Mouse (Mus musculus) stomach, embryonic 16.5 days (tissue): ENCODE measurements at regions not wholly inside any gene's neighbourhood (a gene's known extent, or its start where the extent isn't known, plus 50 kb on each side); places are given as distances from the start of the nearest gene placed in this dataset.

Source experiments
- ATAC-seq: fragments of 200-750 bp; cut with Nextera tagmentation; 2 replicates; pipeline ENCODE4 v1.8.0; 2017; ENCODE audit warnings: moderate number of reproducible peaks, moderate TSS enrichment; ENCODE audit not compliant: insufficient read depth, low FRiP score
- H3K27ac ChIP-seq: fragments of 300-500 bp; sonication (generic); 2 replicates; pipeline ENCODE4 v1.5.1; 2014; ENCODE audit warnings: low read length
- H3K27me3 ChIP-seq: fragments of 300-500 bp; sonication (generic); 2 replicates; pipeline ENCODE4 v1.6.1; 2014; ENCODE audit warnings: low read length, control low read depth, mixed read lengths; ENCODE audit not compliant: control insufficient read depth, insufficient read depth
- H3K36me3 ChIP-seq: fragments of 300-500 bp; sonication (generic); 2 replicates; pipeline ENCODE4 v1.6.1; 2014; ENCODE audit warnings: low read length; ENCODE audit not compliant: control insufficient read depth, insufficient read depth
- H3K4me1 ChIP-seq: fragments of 300-500 bp; sonication (generic); 2 replicates; pipeline ENCODE4 v1.6.1; 2014; ENCODE audit warnings: low read length, control low read depth, mixed read lengths; ENCODE audit not compliant: control insufficient read depth, insufficient read depth
- H3K4me2 ChIP-seq: fragments of 300-500 bp; sonication (generic); 2 replicates; pipeline ENCODE4 v1.6.1; 2014; ENCODE audit warnings: low read depth, low read length, mixed read lengths
- H3K4me3 ChIP-seq: fragments of 300-500 bp; sonication (generic); replicated peaks from 2 replicates; pipeline ENCODE4 v1.5.1; 2014; ENCODE audit warnings: mild to moderate bottlenecking, low read length
- H3K9ac ChIP-seq: fragments of 300-500 bp; sonication (generic); 2 replicates; pipeline ENCODE4 v1.6.1; 2014; ENCODE audit warnings: low read length
- H3K9me3 ChIP-seq: fragments of 300-500 bp; sonication (generic); replicated peaks from 2 replicates; pipeline ENCODE4 v1.6.1; 2016; ENCODE audit warnings: low read length, control low read depth; ENCODE audit not compliant: control insufficient read depth
- WGBS: fragments of 180-500 bp; shearing (Covaris S2); extraction: QIAGEN DNeasy Blood & Tissue Kit; methylation state at CpG from one replicate; pipeline ENCODE4 v1.1.7; 2014; 5-methylcytosine and 5-hydroxymethylcytosine counted together

- Histone ChIP-seq H3K4me3 (no peak overlapping the region), H3K27me3 (no peaks in the 10 kb centered on the region), H3K27ac (no peak overlapping the region), H3K4me1 (no peaks in the 10 kb centered on the region), H3K4me2 (no peak overlapping the region), H3K36me3 (no peaks in the 10 kb centered on the region), H3K9ac (no peak overlapping the region), H3K9me3 (no peaks in the 10 kb centered on the region)
- no peak for ATAC-seq
- WGBS: 83% methylated on average over 6 of the region's 6 CpGs
Observed at GRCm38 (mm10) chr3:143512517-143513249, 630.9 kb upstream of the Pkn2 start.

- Histone ChIP-seq H3K9ac (no peak overlapping the region), H3K27ac (no peak overlapping the region), H3K36me3 (no peaks in the 10 kb centered on the region), H3K9me3 (no peaks in the 10 kb centered on the region), H3K27me3 (no peaks in the 10 kb centered on the region), H3K4me2 (no peak overlapping the region), H3K4me1 (no peaks in the 10 kb centered on the region), H3K4me3 (no peak overlapping the region)
- 58% methylated on average over 5 of the region's 5 CpGs for WGBS
- ATAC-seq: no peak
Observed at GRCm38 (mm10) chr3:143509531-143509930, 627.7 kb upstream of the Pkn2 start.

- no peak overlapping the region for H3K27ac ChIP-seq
- no peaks in the 10 kb centered on the region for H3K27me3 ChIP-seq
- no peak overlapping the region for H3K4me3 ChIP-seq
- WGBS: 66% methylated on average over 1 of the region's 1 CpGs
- no peak overlapping the region for H3K4me2 ChIP-seq
- no peaks in the 10 kb centered on the region for H3K9me3 ChIP-seq
- H3K9ac ChIP-seq: no peak overlapping the region
- no peaks in the 10 kb centered on the region for H3K36me3 ChIP-seq
- no peak for ATAC-seq
- no peaks in the 10 kb centered on the region for H3K4me1 ChIP-seq
Observed at GRCm38 (mm10) chr3:143508280-143508679, 626.5 kb upstream of the Pkn2 start.

GRCm38 (mm10) chr3:143501017-143501416, 619.2 kb upstream of the Pkn2 start:
- WGBS: 46% methylated on average over 2 of the region's 2 CpGs
- no peak overlapping the region for H3K4me3 ChIP-seq
- H3K27me3 ChIP-seq: no peaks in the 10 kb centered on the region
- ATAC-seq: no peak
- H3K36me3 ChIP-seq: no peaks in the 10 kb centered on the region
- no peak overlapping the region for H3K4me2 ChIP-seq
- H3K4me1 ChIP-seq: no peaks in the 10 kb centered on the region
- no peak overlapping the region for H3K27ac ChIP-seq
- no peak overlapping the region for H3K9ac ChIP-seq
- H3K9me3 ChIP-seq: no peaks in the 10 kb centered on the region

DNA sequence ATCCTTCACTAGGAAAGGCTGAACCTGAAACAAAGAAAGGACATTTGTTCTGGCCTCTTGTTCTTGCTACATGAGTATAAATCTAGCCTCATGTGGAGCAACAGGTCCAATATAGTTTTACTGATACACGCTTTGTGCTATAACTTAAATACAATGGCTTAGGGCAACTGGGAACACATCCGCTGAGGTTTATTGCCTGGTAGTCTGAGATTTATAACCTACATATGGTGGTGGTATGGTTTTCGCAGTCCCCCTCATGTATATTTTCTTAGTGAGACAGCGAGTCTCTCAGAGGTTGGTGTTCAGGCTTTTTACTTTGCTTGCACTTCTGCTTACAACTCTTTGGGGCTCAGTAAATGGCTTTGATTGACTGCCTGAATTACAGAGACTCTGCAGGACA, 613.6 kb upstream of the Pkn2 start:
- Histone ChIP-seq H3K4me3 (no peak overlapping the region), H3K4me1 (no peaks in the 10 kb centered on the region), H3K36me3 (no peaks in the 10 kb centered on the region), H3K9me3 (no peaks in the 10 kb centered on the region), H3K27me3 (no peaks in the 10 kb centered on the region), H3K27ac (no peak overlapping the region), H3K4me2 (no peak overlapping the region), H3K9ac (no peak overlapping the region)
- no peak for ATAC-seq
- 85% methylated on average over 4 of the region's 4 CpGs for WGBS

- no peaks in the 10 kb centered on the region for H3K4me1 ChIP-seq
- 61% methylated on average over 8 of the region's 8 CpGs for WGBS
- H3K9ac ChIP-seq: no peak overlapping the region
- H3K36me3 ChIP-seq: no peaks in the 10 kb centered on the region
- no peak overlapping the region for H3K4me2 ChIP-seq
- no peak overlapping the region for H3K27ac ChIP-seq
- ATAC-seq: no peak
- no peaks in the 10 kb centered on the region for H3K27me3 ChIP-seq
- no peak overlapping the region for H3K4me3 ChIP-seq
- H3K9me3 ChIP-seq: no peaks in the 10 kb centered on the region
Observed at GRCm38 (mm10) chr3:143477916-143478610, 596.3 kb upstream of the Pkn2 start.

GRCm38 (mm10) chr3:143475461-143475860, 593.7 kb upstream of the Pkn2 start:
- H3K27ac ChIP-seq: no peak overlapping the region
- ATAC-seq: no peak
- H3K27me3 ChIP-seq: no peaks in the 10 kb centered on the region
- no peak overlapping the region for H3K4me3 ChIP-seq
- H3K4me2 ChIP-seq: no peak overlapping the region
- no peaks in the 10 kb centered on the region for H3K4me1 ChIP-seq
- 60% methylated on average over 5 of the region's 5 CpGs for WGBS
- no peaks in the 10 kb centered on the region for H3K9me3 ChIP-seq
- H3K36me3 ChIP-seq: no peaks in the 10 kb centered on the region
- no peak overlapping the region for H3K9ac ChIP-seq

DNA sequence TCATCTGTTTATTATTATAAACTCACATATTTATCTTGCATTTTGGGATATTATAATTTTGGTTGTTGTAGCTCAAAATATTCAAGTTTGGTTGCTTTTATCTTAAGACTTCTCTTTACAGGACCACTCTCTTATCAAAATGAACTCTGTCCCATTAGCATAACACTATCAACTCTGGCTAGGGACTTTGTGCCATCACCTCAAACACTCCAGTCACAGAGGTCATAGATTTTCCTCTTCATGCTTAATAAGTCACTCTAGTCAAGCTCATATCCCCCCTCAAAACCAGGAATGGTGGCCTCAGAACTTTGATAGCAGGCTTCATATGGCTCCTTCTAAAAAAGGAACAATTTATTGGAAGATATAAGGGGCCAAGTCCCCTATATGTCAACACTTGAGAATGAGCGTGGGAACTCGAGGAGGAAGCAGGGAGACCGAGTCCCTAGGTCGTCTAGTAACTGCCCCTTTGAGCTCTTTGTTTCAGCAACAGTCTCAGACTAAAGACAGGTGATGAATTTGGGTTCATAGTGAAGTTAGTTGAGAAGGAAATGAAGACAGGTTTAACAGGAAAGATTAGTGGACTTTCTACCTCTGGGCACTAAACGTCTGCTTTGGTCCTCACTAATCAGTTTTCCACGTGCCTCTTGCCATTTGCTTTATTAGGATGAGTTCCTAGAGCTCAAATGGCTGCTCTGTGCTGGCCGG, 565.4 kb upstream of the Pkn2 start:
- Histone ChIP-seq H3K9ac (no peak overlapping the region), H3K27ac (no peak overlapping the region)
- WGBS: 62% methylated on average over 7 of the region's 7 CpGs

GRCm38 (mm10) chr3:143417401-143417800, 535.6 kb upstream of the Pkn2 start:
- Histone ChIP-seq H3K27ac (no peak overlapping the region), H3K4me3 (no peak overlapping the region), H3K36me3 (no peaks in the 10 kb centered on the region), H3K9me3 (no peaks in the 10 kb centered on the region), H3K4me1 (no peaks in the 10 kb centered on the region), H3K9ac (no peak overlapping the region), H3K4me2 (no peak overlapping the region), H3K27me3 (no peaks in the 10 kb centered on the region)
- no peak for ATAC-seq
- WGBS: 76% methylated on average over 6 of the region's 6 CpGs

More for the DNA sequence above, 565.4 kb upstream of the Pkn2 start:
- Histone ChIP-seq H3K36me3 (no peaks in the 10 kb centered on the region), H3K4me2 (no peak overlapping the region), H3K4me1 (no peaks in the 10 kb centered on the region), H3K9me3 (no peaks in the 10 kb centered on the region), H3K4me3 (no peak overlapping the region), H3K27me3 (no peaks in the 10 kb centered on the region)
- no peak for ATAC-seq
